Mouse (Mus musculus) spleen, adult 2 months (tissue): ENCODE measurements around the gene Cpa2. TPM values are rescaled to one million over a fixed set of nuclear protein-coding genes. Genes with fewer than 3 reads are reported as not detected.

Experiments
- DNase-seq, 2 experiments: peaks; one replicate each; pipeline versions ENCODE4 v3.0.0 to v3.0.0-alpha.2; 2012 to 2021; ENCODE audit warnings: low spot score in 2 of 2, low read depth in 1 of 2
- H3K27ac ChIP-seq: fragments of 200-500 bp; 2 replicates; pipeline ENCODE4 v1.5.1; 2012; ENCODE audit warnings: low read length, inconsistent platforms; ENCODE audit not compliant: insufficient read depth
- H3K27me3 ChIP-seq: fragments of 200-500 bp; 2 replicates; pipeline ENCODE4 v1.6.1; 2012; ENCODE audit warnings: mild to moderate bottlenecking, moderate library complexity, low read length, inconsistent platforms; ENCODE audit not compliant: control insufficient read depth, insufficient read depth
- H3K36me3 ChIP-seq: fragments of 200-500 bp; 2 replicates; pipeline ENCODE4 v1.6.1; 2012; ENCODE audit warnings: mild to moderate bottlenecking, low read length, inconsistent platforms; ENCODE audit not compliant: control insufficient read depth, insufficient read depth
- H3K4me1 ChIP-seq: fragments of 200-500 bp; 2 replicates; pipeline ENCODE4 v1.6.1; 2011; ENCODE audit warnings: inconsistent platforms; ENCODE audit not compliant: control insufficient read depth, insufficient read depth, insufficient read length
- H3K4me3 ChIP-seq: fragments of 200-500 bp; 2 replicates; pipeline ENCODE4 v1.5.1; 2011; ENCODE audit warnings: mild to moderate bottlenecking, inconsistent platforms; ENCODE audit not compliant: insufficient read depth, insufficient read length; ENCODE audit errors: extremely low read depth
- CTCF ChIP-seq: fragments of 200-500 bp; IDR thresholded peaks from 2 replicates; pipeline ENCODE4 v1.5.1; 2011; ENCODE audit warnings: mild to moderate bottlenecking, inconsistent platforms; ENCODE audit not compliant: insufficient read depth, insufficient read length, insufficient replicate concordance; ENCODE audit errors: extremely low read depth
- WGBS: fragments of 180-500 bp; shearing (Covaris S2); methylation state at CpG from one replicate; pipeline ENCODE4 v1.1.7; 2018; 5-methylcytosine and 5-hydroxymethylcytosine counted together
- polyA plus RNA-seq: library from polyadenylated mRNA; depleted of rRNA; stranded (reverse); fragments of >200 nt; gene quantifications from 2 replicates; pipeline ENCODE4 v1.2.3, GENCODE M21; 2012; rRNA removed

Gene Cpa2
- polyA plus RNA-seq, 1 experiment = 193 TPM

DNA sequence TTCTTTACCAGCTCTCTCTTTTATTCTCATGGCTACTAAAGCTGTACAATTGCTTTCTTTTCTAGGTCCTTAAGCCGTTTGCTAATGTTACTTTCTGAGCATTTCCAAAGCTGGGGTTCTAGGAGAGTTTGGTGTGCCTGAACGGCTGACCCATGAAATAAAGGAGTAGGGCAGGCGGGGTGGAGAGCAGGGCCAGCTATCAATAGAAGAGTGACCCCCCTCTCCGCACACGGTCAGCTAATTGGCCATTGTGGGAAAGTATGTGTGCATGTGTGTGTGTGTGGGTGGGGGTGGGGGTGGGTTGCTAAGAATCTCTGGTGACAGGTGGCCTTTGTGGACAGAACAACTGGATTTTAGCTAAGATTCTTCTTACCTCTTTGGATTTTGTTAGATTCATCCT lies 69.8 kb downstream of the Cpa2 start:
- TF ChIP-seq CTCF = no peak
- no peak overlapping the region for H3K4me3 ChIP-seq
- H3K27ac ChIP-seq = no peak overlapping the region
- WGBS = 93% methylated on average over 5 of the region's 5 CpGs
- no peaks in the 10 kb centered on the region for H3K36me3 ChIP-seq
- no peaks in the 10 kb centered on the region for H3K4me1 ChIP-seq
- no peaks in the 10 kb centered on the region for H3K27me3 ChIP-seq
- DNase-seq = no peak

Other genes starting within 250 kb of the Cpa2 start
- 69.7 and 101 TPM in 2 replicates for gene Ube2h, start 237.0 kb upstream of the Cpa2 start, polyA plus RNA-seq
- 11.3 and 12.3 TPM in 2 replicates for gene Zc3hc1, start 150.6 kb upstream of the Cpa2 start, polyA plus RNA-seq
- gene Klhdc10, start 139.7 kb upstream of the Cpa2 start, polyA plus RNA-seq = 6.7 and 10.0 TPM in 2 replicates
- gene Tmem209, start 31.8 kb upstream of the Cpa2 start, polyA plus RNA-seq = 37.2 and 38.5 TPM in 2 replicates
- gene Ssmem1, start 31.7 kb upstream of the Cpa2 start, polyA plus RNA-seq = not detected in 2 replicates
- not detected in 2 replicates for gene Cpa4, start 26.8 kb downstream of the Cpa2 start, polyA plus RNA-seq
- gene Cpa5, start 69.4 kb downstream of the Cpa2 start, polyA plus RNA-seq = not detected in 2 replicates
- gene Cpa1, start 97.6 kb downstream of the Cpa2 start, polyA plus RNA-seq = 1,808 and 2,130 TPM in 2 replicates
- gene Cep41, start 152.2 kb downstream of the Cpa2 start, polyA plus RNA-seq = 2.7 and 2.9 TPM in 2 replicates
- gene Mest, start 182.0 kb downstream of the Cpa2 start, polyA plus RNA-seq = 7.6 and 60.5 TPM in 2 replicates